Mouse (Mus musculus) heart, adult 18-20 months (tissue): ENCODE results near the gene Zfp473. TPM values are rescaled to one million over a fixed set of nuclear protein-coding genes. Genes with fewer than 3 reads are reported as not detected.
"Not testable (repeated sequence)": the region's sequence is repeated elsewhere in the genome, so short reads cannot be mapped to it uniquely, and the experiment has no call there.

Experiments used
- DNase-seq, 2 experiments: peaks; one replicate each; pipeline ENCODE4 v3.0.0; 2021 to 2022; ENCODE audit warnings: mixed read lengths in 1 of 2
- total RNA-seq, 2 experiments: library from RNA; stranded (reverse); gene quantifications; 2 replicates each; pipeline ENCODE4 v1.2.3; 2021

The Zfp473 gene
- total RNA-seq, 2 experiments from 2014 or later: not detected

- DNase-seq: no peak
Observed at GRCm38 (mm10) chr7:44709881-44710280, 41.0 kb downstream of the Zfp473 start.

GRCm38 (mm10) chr7:44708574-44708973 is 42.3 kb downstream of the Zfp473 start, which contains the start of gene Izumo2:
Gene Izumo2, plus strand, starts transcription at chr7:44708742.
- no peak for DNase-seq

GRCm38 (mm10) chr7:44708093-44708492 is 42.8 kb downstream of the Zfp473 start:
- not testable (repeated sequence) for DNase-seq

GRCm38 (mm10) chr7:44707169-44707675 is 43.6 kb downstream of the Zfp473 start:
- DNase-seq: no peak

- DNase-seq: no peak
Observed at GRCm38 (mm10) chr7:44706322-44706721, 44.5 kb downstream of the Zfp473 start.

GRCm38 (mm10) chr7:44705086-44705485 is 45.8 kb downstream of the Zfp473 start:
- DNase-seq: no peak

- DNase-seq: peak in 1 of 2 experiments; percentile 66
Observed at GRCm38 (mm10) chr7:44704363-44704762, 46.5 kb downstream of the Zfp473 start.

GRCm38 (mm10) chr7:44702985-44703384 is 47.9 kb downstream of the Zfp473 start:
- no peak for DNase-seq

- peak; percentile 25 to 43 for DNase-seq
Observed at GRCm38 (mm10) chr7:44701921-44702320, 48.9 kb downstream of the Zfp473 start.

GRCm38 (mm10) chr7:44697980-44698379 is 52.9 kb downstream of the Zfp473 start:
- DNase-seq: no peak

- peak; percentile 80 to 81 for DNase-seq
Observed at GRCm38 (mm10) chr7:44697191-44697710, 53.6 kb downstream of the Zfp473 start.

- DNase-seq: no peak
Observed at GRCm38 (mm10) chr7:44695223-44695622, 55.6 kb downstream of the Zfp473 start.

- DNase-seq: no peak
Observed at GRCm38 (mm10) chr7:44693427-44694175, 57.2 kb downstream of the Zfp473 start.

- no peak for DNase-seq
Observed at GRCm38 (mm10) chr7:44689331-44689730, 61.5 kb downstream of the Zfp473 start.

GRCm38 (mm10) chr7:44688890-44689289 is 62.0 kb downstream of the Zfp473 start:
- DNase-seq: no peak

- peak; percentile 13 to 55 for DNase-seq
Observed at GRCm38 (mm10) chr7:44685531-44686402, 65.1 kb downstream of the Zfp473 start.

GRCm38 (mm10) chr7:44683656-44684055 is 67.2 kb downstream of the Zfp473 start:
- peak; percentile 60 to 64 for DNase-seq

Other genes with a start within 250 kb of the Zfp473 start
- 10 to 100 TPM; 10.2 to 10.8 TPM for gene Mybpc2, start 226.4 kb downstream of the Zfp473 start, total RNA-seq
- gene Spib, start 219.0 kb downstream of the Zfp473 start, total RNA-seq: 1 to 10 TPM in 1 of 2 experiments, under 1 TPM in 1; 0.37 to 4.8 TPM
- gene Pold1, start 202.2 kb downstream of the Zfp473 start, total RNA-seq: 10 to 100 TPM; 12.6 to 16.2 TPM
- 10 to 100 TPM; 43.9 to 47.3 TPM for gene Nr1h2, start 197.1 kb downstream of the Zfp473 start, total RNA-seq
- gene Napsa, start 178.7 kb downstream of the Zfp473 start, total RNA-seq: 1 to 10 TPM in 1 of 2 experiments, under 1 TPM in 1; 0.82 to 4.4 TPM
- 1 to 10 TPM; 2.4 to 2.6 TPM for gene Kcnc3, start 160.4 kb downstream of the Zfp473 start, total RNA-seq
- 10 to 100 TPM; 86.9 to 95.7 TPM for gene Myh14, start 80.2 kb downstream of the Zfp473 start, total RNA-seq
- not detected for gene Izumo2, start 42.3 kb downstream of the Zfp473 start, total RNA-seq
- 10 to 100 TPM; 23.9 to 30.9 TPM for gene Vrk3, start 2.6 kb downstream of the Zfp473 start, total RNA-seq
- gene Nup62, start 65.0 kb upstream of the Zfp473 start, total RNA-seq: 10 to 100 TPM; 25.4 to 26.0 TPM
- 1 to 10 TPM in 1 of 2 experiments, under 1 TPM in 1; 0.62 to 4.8 TPM for gene Il4i1, start 65.3 kb upstream of the Zfp473 start, total RNA-seq
- 10 to 100 TPM; 60.2 to 62.7 TPM for gene Atf5, start 65.6 kb upstream of the Zfp473 start, total RNA-seq
- 10 to 100 TPM; 65.1 to 67.1 TPM for gene Akt1s1, start 97.9 kb upstream of the Zfp473 start, total RNA-seq
- gene Tbc1d17, start 98.0 kb upstream of the Zfp473 start, total RNA-seq: 10 to 100 TPM; 36.7 to 57.6 TPM
- gene Pnkp, start 106.1 kb upstream of the Zfp473 start, total RNA-seq: 10 to 100 TPM; 16.5 to 19.4 TPM
- 100 to 1,000 TPM; 173 to 184 TPM for gene Ptov1, start 118.7 kb upstream of the Zfp473 start, total RNA-seq
- gene Med25, start 141.7 kb upstream of the Zfp473 start, total RNA-seq: 10 to 100 TPM; 75.9 to 79.8 TPM
- gene Fuz, start 145.0 kb upstream of the Zfp473 start, total RNA-seq: 10 to 100 TPM; 15.4 to 16.8 TPM
- gene Ap2a1, start 178.4 kb upstream of the Zfp473 start, total RNA-seq: 10 to 100 TPM; 59.2 to 67.9 TPM
- not detected for gene Tsks, start 192.2 kb upstream of the Zfp473 start, total RNA-seq
- 1 to 10 TPM; 1.8 to 2.0 TPM for gene Cpt1c, start 223.8 kb upstream of the Zfp473 start, total RNA-seq
- 100 to 1,000 TPM in 1 of 2 experiments, 10 to 100 TPM in 1; 90.3 to 110 TPM for gene Prmt1, start 235.5 kb upstream of the Zfp473 start, total RNA-seq
- 10 to 100 TPM; 21.3 to 29.5 TPM for gene Irf3, start 246.6 kb upstream of the Zfp473 start, total RNA-seq
- gene Bcl2l12, start 247.7 kb upstream of the Zfp473 start, total RNA-seq: 1 to 10 TPM; 8.1 to 9.7 TPM